Mouse (Mus musculus) limb, embryonic 11.5 days (tissue): ENCODE measurements around the gene Tbrg1. TPM values are rescaled to one million over a fixed set of nuclear protein-coding genes. Genes with fewer than 3 reads are reported as not detected.

Source experiments
- ATAC-seq: fragments of 200-750 bp; cut with Nextera tagmentation; 2 replicates; pipeline ENCODE4 v1.8.0; 2017; ENCODE audit warnings: low read depth; ENCODE audit not compliant: insufficient number of reproducible peaks, low FRiP score, low TSS enrichment
- DNase-seq: peaks from one replicate; pipeline ENCODE4 v3.0.0-alpha.2; 2015; ENCODE audit warnings: low spot score
- H3K27ac ChIP-seq: fragments of 300-500 bp; sonication (generic); replicated peaks from 2 replicates; pipeline ENCODE4 v1.5.1; 2014; ENCODE audit warnings: low read depth, mild to moderate bottlenecking, low read length
- H3K27me3 ChIP-seq: fragments of 300-500 bp; sonication (generic); 2 replicates; pipeline ENCODE4 v1.6.1; 2014; ENCODE audit warnings: mild to moderate bottlenecking, low read length, mixed read lengths; ENCODE audit not compliant: control insufficient read depth, insufficient read depth
- H3K36me3 ChIP-seq: fragments of 300-500 bp; sonication (generic); 2 replicates; pipeline ENCODE4 v1.6.1; 2014; ENCODE audit warnings: mild to moderate bottlenecking, low read length, moderate library complexity, mixed read lengths; ENCODE audit not compliant: control insufficient read depth, insufficient read depth
- H3K4me1 ChIP-seq: fragments of 300-500 bp; sonication (generic); 2 replicates; pipeline ENCODE4 v1.6.1; 2014; ENCODE audit warnings: low read length, mixed read lengths; ENCODE audit not compliant: control insufficient read depth, insufficient read depth
- H3K4me2 ChIP-seq: fragments of 300-500 bp; sonication (generic); 2 replicates; pipeline ENCODE4 v1.6.1; 2014; ENCODE audit warnings: low read depth, mild to moderate bottlenecking, moderate library complexity; ENCODE audit not compliant: severe bottlenecking
- H3K4me3 ChIP-seq: fragments of 300-500 bp; sonication (generic); 2 replicates; pipeline ENCODE4 v1.5.1; 2014; ENCODE audit warnings: low read depth, low read length
- H3K9ac ChIP-seq: fragments of 300-500 bp; sonication (generic); 2 replicates; pipeline ENCODE4 v1.6.1; 2014; ENCODE audit warnings: mild to moderate bottlenecking, low read length
- H3K9me3 ChIP-seq: fragments of 300-500 bp; sonication (generic); 2 replicates; pipeline ENCODE4 v1.6.1; 2016; ENCODE audit warnings: low read length; ENCODE audit not compliant: control insufficient read depth
- WGBS: fragments of 180-500 bp; shearing (Covaris S2); extraction: QIAGEN DNeasy Blood & Tissue Kit; methylation state at CpG from one replicate; pipeline ENCODE4 v1.1.7; 2014; 5-methylcytosine and 5-hydroxymethylcytosine counted together
- polyA plus RNA-seq: library from polyadenylated mRNA; unstranded; fragments of >200 nt; fragmentation: Nextera tagmentation; extraction: Ambion mirVana; gene quantifications from 2 replicates; pipeline ENCODE4 v1.2.1, GENCODE M21; 2014

The Tbrg1 gene
- polyA plus RNA-seq = 135 and 136 TPM in 2 replicates

DNA sequence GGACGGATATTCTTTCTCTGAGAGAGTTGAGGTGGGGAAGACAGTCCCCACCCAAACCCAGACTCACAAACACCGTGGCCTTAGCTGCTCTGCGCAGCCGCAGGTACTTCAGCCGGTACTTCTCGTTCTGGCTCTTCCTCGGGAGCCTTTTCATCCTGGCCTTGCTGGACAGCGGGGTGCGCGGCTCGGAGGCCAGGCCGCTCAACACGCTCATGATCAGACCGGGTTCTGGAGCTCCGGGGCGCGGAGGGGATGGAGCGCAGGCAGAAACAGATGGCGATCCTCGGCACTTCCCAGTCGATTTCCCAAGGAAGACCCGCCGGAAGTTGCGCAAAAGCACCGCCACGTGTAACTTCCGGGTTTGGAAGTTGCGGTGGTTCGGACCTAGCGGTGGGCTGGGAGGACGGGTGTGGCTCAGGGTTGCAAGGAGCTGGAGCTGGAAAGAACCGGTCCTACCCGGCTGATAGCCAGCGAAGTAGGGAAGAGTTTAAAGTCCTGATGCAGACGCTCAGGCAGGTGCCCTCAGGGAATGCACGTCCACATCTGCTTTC lies at the start of gene Tbrg1:
TSS of gene Tbrg1 (minus strand) at position 382 of the 551 bp plus-strand sequence.
- Histone ChIP-seq H3K36me3 (peaks cover 5% of the 10 kb centered on the region; the same call in 1 of the 2 replicates), H3K9me3 (no peaks in the 10 kb centered on the region), H3K27ac (no peak within 1 kb of the TSS; the same call in 1 of the 2 replicates), H3K27me3 (no peaks in the 10 kb centered on the region), H3K9ac (peak within 1 kb of the TSS; percentile 75), H3K4me3 (peak within 1 kb of the TSS; percentile 71), H3K4me1 (no peaks in the 10 kb centered on the region), H3K4me2 (peak within 1 kb of the TSS; percentile 42)
- ATAC-seq (peak; percentile 83), DNase-seq (peak; percentile 91)
- under 1% methylated on average over 36 of the region's 36 CpGs for WGBS

DNA sequence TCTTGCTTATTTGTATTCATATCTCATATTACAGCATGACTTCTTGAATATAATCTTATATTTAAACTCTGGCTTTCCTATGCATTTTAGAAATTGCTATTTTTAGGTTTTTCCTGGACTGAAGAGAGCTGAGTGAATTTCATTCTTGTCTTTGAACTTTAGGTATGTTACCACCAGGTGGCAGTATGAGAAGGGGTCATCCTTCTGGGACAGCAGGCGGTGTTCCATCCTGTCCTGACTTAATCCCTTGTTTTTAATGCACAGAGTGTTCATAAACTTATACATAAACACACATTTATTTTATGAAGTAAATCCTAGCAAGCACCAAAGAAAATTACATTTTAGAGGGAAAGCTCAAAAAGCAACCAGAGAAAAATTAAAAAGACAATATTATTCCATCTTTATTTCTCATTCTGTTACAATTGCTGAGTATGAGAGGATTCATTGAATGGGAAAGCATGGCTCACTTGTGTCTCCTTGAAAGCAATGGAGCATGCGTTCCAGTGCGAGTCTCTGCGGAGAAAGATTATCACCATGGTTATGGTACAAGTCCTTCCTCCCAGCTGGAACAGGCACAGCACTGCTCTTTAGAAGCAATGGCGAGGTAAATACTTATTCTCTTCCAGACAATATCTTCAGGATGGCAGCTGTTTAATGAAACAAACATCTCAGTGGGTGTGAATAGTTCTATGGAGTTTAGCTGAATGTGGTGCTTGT lies 33.0 kb upstream of the Tbrg1 start:
- Histone ChIP-seq H3K4me2 (no peak overlapping the region), H3K36me3 (no peaks in the 10 kb centered on the region), H3K4me1 (no peaks in the 10 kb centered on the region), H3K27ac (no peak overlapping the region), H3K9ac (no peak overlapping the region), H3K27me3 (no peaks in the 10 kb centered on the region), H3K9me3 (no peaks in the 10 kb centered on the region), H3K4me3 (no peak overlapping the region)
- WGBS = 67% methylated on average over 5 of the region's 5 CpGs
- no peak for DNase-seq
- ATAC-seq = no peak

DNA sequence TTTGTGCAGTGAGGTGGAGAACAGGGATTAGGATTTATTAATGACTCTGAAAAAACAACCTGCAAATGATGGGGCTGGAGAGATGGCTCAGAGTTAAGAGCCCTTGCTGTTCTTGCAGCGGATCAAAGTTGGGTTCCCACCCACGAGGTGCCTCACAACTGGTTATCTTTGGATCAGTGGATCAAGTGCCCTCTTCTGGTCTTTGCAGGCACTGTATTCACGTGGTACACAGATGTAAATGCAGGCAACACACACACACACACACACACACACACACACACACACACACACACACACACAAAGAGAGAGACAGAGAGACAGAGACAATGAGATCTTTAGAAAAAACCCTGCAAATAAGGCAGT lies 30.8 kb upstream of the Tbrg1 start:
- H3K4me3 ChIP-seq = no peak overlapping the region
- H3K4me1 ChIP-seq = no peaks in the 10 kb centered on the region
- no peak for ATAC-seq
- WGBS = 45% methylated on average over 3 of the region's 3 CpGs
- no peak overlapping the region for H3K9ac ChIP-seq
- H3K9me3 ChIP-seq = no peaks in the 10 kb centered on the region
- no peaks in the 10 kb centered on the region for H3K36me3 ChIP-seq
- no peak for DNase-seq
- H3K4me2 ChIP-seq = no peak overlapping the region
- H3K27me3 ChIP-seq = no peaks in the 10 kb centered on the region
- H3K27ac ChIP-seq = no peak overlapping the region

DNA sequence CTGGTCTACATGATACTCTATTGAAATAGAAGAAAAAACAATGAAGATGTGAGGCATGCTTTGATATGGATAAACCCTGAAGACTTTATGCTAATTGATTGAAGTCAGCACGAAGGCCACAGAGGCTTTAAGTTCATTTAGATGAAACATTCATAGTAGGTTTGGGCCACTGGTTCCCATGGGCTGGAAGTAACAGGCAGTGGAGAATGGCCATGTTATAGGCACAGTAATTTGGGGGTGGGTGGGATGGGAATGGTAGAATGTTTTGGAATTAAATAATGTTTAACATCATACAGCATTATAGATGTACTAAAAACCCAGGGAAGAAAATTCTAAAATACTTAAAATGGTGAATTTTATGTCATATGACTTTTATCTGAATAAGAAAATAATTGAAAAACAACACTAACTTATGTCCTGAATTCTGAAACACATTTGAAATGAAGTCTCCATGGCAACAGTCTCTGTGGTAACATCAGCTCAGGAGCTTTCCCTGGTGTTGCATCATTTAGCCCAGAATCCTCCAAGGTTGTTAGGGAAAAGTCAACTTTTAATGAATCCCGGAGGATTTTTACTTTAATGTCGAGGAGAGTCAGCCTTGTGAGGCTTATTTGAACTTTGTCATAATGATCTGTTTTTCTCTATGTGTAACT lies 30.3 kb upstream of the Tbrg1 start:
- Histone ChIP-seq H3K4me1 (no peaks in the 10 kb centered on the region), H3K9me3 (no peaks in the 10 kb centered on the region), H3K4me3 (no peak overlapping the region), H3K9ac (no peak overlapping the region), H3K27ac (no peak overlapping the region), H3K27me3 (no peaks in the 10 kb centered on the region), H3K36me3 (no peaks in the 10 kb centered on the region), H3K4me2 (no peak overlapping the region)
- 82% methylated on average over 3 of the region's 3 CpGs for whole genome bisulfite sequencing
- no peak for DNase-seq
- no peak for ATAC-seq

DNA sequence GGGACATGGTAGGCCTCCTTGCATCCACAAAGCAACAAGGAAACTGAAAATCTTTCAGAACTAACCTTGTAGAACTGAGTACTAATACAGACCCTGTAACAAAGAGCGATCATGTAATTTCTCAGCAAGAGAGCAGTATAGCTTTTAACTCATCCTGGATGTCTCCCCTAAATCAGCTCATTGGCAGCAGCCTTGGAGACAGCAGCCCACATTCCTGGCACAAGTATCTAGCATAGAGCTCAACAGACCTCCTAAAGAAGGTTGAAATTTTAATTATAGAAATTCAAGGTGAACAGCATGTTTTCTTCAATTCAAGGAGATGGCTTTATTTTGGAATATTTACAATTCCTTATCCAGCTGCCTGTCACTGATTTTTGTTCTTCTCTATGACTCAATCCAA lies 24.0 kb upstream of the Tbrg1 start:
- Histone ChIP-seq H3K4me2 (no peak overlapping the region), H3K9ac (no peak overlapping the region), H3K27me3 (no peaks in the 10 kb centered on the region), H3K27ac (no peak overlapping the region), H3K9me3 (no peaks in the 10 kb centered on the region), H3K4me3 (no peak overlapping the region), H3K36me3 (no peaks in the 10 kb centered on the region), H3K4me1 (no peaks in the 10 kb centered on the region)
- WGBS = 97% methylated on average over 1 of the region's 1 CpGs
- DNase-seq (no peak), ATAC-seq (no peak)

DNA sequence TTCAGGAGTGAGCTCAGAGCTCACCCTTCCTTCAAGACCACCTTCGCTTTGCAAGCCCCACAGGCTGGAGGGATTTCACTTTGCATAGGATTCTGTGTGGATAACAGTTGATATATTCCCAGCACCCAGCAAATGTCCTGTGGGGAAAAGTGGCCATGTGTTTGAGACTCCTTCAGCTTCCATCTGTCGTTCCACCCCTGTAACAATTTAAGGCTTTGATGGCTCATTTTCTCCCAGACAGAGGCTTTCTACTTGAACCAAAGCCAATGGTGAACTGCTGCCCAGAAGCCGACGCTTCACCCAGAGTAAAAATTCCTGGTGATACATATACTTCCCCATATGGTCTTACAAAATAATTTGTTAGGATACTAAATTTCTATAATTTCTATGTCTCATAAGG lies 18.2 kb upstream of the Tbrg1 start:
- Histone ChIP-seq H3K4me3 (no peak overlapping the region), H3K36me3 (no peaks in the 10 kb centered on the region), H3K4me1 (no peaks in the 10 kb centered on the region), H3K27me3 (no peaks in the 10 kb centered on the region), H3K4me2 (no peak overlapping the region), H3K9ac (no peak overlapping the region), H3K27ac (no peak overlapping the region), H3K9me3 (no peaks in the 10 kb centered on the region)
- DNase-seq = no peak
- 88% methylated on average over 4 of the region's 4 CpGs for WGBS
- no peak for ATAC-seq

DNA sequence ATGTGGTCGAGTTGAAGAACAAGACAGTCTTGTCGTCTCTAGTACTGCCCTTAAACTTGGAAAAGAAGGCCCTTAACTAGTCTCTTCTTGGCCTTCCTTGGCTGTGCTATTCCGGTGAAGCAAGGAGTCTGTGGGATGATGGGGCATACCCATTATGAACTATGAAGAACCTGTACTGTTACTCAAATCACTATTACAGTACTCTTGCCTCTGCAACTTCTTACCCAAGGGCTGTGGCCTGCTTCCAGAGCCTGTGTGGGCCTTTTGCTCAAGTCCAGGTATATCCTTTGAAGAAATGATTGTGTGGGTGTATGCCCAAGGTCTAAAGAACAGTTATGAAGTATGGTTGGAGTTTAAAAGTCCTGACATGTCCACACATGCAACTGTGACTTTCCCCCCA lies 13.1 kb upstream of the Tbrg1 start:
- Histone ChIP-seq H3K9me3 (no peaks in the 10 kb centered on the region), H3K9ac (no peak overlapping the region), H3K4me2 (no peak overlapping the region), H3K4me1 (no peaks in the 10 kb centered on the region), H3K4me3 (no peak overlapping the region), H3K27me3 (no peaks in the 10 kb centered on the region), H3K36me3 (no peaks in the 10 kb centered on the region), H3K27ac (no peak overlapping the region)
- DNase-seq (no peak), ATAC-seq (no peak)
- 84% methylated on average over 3 of the region's 3 CpGs for WGBS

DNA sequence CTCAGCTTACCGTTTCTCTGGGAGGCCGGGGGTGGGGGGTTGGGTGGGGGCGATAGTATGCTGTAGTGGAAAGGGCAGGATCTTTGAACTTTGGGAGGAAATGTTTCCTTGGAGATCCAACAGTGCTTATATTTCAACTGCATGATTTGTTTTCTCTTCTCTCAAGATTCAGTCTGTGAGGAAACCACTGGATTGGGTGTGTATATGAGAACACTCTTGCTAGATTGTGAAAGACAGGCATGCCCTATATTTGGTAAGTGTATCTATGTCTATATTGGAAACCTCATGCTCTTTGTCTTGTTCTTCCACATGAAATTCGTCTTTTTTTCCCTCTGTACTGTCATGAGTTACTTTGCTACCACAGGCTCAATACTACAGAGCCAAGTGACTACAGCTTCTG lies 12.6 kb upstream of the Tbrg1 start:
- no peak overlapping the region for H3K27ac ChIP-seq
- ATAC-seq (no peak), DNase-seq (no peak)
- no peak overlapping the region for H3K9ac ChIP-seq
- H3K36me3 ChIP-seq = no peaks in the 10 kb centered on the region
- no peak overlapping the region for H3K4me2 ChIP-seq
- WGBS = 68% methylated on average over 4 of the region's 4 CpGs
- H3K4me1 ChIP-seq = no peaks in the 10 kb centered on the region
- H3K27me3 ChIP-seq = no peaks in the 10 kb centered on the region
- H3K9me3 ChIP-seq = no peaks in the 10 kb centered on the region
- H3K4me3 ChIP-seq = no peak overlapping the region
